Mouse (Mus musculus) testis, adult 2 months (tissue): ENCODE measurements around the gene Dph5.

Source experiments
- CTCF ChIP-seq: fragments of 200-500 bp; IDR thresholded peaks from 2 replicates; pipeline ENCODE4 v1.5.1; 2012; ENCODE audit warnings: low read depth, mild to moderate bottlenecking, inconsistent platforms, low read length, moderate library complexity; ENCODE audit not compliant: control insufficient read depth, insufficient read depth, insufficient replicate concordance
- POLR2A ChIP-seq: fragments of 200-500 bp; IDR thresholded peaks from 2 replicates; pipeline ENCODE4 v1.6.1; 2012; ENCODE audit warnings: low read depth, mild to moderate bottlenecking, inconsistent platforms, low read length, moderate library complexity; ENCODE audit not compliant: control insufficient read depth

DNA sequence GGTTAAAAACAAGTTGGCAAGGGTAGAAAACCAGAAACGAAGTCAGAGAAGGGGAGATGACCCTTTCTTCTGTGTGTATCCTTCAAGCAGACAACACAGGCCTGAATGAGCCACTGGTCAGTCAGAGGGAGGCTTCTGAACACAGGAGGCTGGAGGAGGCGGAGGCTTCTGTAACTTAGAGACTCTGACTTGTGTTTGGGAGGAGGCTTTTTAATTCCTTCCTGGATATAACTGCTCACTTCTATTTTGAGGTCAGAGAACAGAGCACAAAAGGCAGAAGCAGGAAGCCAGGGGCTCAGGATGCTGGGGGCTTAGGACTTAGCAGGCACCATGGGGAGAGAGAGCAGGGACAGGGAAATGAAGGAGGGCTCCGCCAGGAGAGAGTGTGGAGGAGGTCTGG lies 63.6 kb downstream of the Dph5 start:
- TF ChIP-seq POLR2A, result no peak
- TF ChIP-seq CTCF, result no peak
